Mouse (Mus musculus): Measurements from ENCODE around the gene Arhgef6.

- TF ChIP-seq CTCF (IDR thresholded peaks at IDR 0.05; ENCODE audit: insufficient read depth, low read length) (no peak), POLR2A (IDR thresholded peaks at IDR 0.05; ENCODE audit: borderline replicate concordance, extremely low read depth, low read depth, low read length) (no peak)
These were observed 42.4 kb upstream of the Arhgef6 start for GRCm38 (mm10) chrX:57380915-57381314.
